Mouse (Mus musculus) ovary, adult 18-20 months (tissue): Measurements from ENCODE around the gene Arhgef38.

ENCODE experiments used
- DNase-seq: peaks from one replicate; pipeline ENCODE4 v3.0.0; 2022; ENCODE audit warnings: low spot score, mixed read lengths

Arhgef38 gene

DNA sequence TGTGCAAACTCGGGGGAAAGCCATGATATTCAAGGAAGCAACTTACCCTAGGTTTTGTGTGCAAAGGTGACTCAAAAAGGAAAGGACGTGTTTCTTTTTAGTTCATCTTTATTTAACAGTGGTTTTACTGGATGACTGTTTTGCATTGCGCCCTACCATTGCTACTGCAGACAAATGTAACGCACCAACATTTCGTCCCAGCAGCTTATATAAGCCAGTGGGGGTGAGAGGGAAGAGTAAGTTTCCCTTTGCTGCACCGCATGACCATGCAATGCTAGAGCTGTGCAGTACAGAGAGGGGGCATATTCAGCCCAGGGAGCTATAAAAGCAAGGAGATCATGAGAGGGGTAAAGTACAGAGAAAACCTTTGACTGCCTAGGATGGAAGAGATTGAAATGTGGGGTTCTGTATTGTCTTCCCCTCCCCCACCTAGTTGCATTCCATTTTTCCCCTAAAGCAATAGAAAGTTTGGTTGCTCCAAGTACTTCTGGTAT, 70.8 kb downstream of the Arhgef38 start:
- no peak for DNase-seq

DNA sequence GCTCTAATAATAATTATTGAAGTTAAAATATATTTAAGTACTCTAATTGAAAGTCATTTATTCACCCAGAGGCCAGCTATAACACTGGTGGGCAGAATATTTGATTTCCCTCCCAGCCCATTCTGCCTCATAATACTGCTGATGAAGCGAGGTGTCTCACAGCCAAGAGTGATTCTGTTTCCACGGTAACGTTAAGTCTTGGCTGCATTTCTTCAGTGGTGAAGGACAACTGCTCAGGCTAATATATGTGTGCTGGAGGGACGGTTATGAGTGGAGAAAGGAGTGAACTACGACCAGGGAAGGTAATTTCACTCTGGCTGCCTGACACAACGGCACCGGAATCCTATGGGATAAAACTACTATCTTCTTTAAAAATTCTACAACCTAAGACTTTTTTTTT, 71.6 kb downstream of the Arhgef38 start:
- no peak for DNase-seq

DNA sequence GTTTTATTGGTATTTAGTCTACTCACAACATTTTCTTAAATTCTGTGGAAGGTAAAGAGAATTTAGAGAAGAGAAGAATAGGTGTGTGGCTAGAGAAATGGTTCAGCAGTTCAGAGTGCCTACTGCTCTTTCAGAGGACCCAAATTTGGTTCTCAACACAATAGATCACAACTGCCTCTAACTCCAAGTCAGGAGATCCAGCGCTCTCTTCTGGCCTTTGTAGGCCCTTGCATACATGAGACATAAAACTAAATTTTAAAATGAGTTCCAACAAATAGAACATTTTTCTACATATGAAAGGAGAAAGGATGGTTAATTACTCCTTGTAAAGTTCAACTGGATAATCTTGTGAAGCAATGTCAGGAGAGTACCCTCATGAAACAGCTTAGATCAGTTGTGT, 73.3 kb downstream of the Arhgef38 start:
- DNase-seq, result no peak

DNA sequence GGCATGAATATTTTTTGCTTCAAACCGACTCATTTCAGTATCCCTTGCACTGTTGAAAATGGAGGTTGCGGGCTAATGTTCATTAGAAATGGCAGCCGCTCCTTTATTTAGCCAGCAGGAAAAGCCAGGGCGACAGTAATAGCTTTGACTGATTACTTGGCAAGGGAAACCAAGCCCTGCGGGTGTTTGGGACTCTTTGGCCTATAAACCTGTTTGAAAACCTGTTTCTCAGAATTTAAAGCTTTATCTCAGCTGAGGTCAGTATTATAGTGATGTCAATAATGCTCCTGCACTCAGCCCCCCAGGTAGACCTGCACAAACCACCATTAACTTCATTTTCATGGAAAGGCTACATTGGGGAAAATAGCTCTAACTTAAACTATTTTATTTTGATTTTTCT, 76.5 kb downstream of the Arhgef38 start:
- no peak for DNase-seq

DNA sequence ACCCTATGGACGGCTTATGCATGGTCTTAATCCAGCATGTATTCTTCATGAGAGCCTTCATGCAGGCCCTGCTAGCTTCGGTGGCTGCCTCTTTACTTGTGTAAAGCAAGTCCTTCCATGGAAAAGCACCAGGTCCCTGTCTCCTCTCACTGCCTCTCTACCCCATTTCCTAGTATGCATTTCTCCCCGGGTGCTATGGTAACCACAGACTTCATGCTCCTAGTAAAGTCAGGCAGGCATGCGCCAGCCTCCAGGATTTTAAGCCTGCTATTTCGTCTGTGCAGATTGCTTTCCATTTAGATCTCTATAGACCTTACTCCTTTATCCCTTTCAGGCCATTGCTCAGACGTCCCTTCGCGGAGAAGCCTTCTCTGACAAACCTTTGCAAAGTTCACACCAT, 80.1 kb downstream of the Arhgef38 start:
- DNase-seq, result no peak

DNA sequence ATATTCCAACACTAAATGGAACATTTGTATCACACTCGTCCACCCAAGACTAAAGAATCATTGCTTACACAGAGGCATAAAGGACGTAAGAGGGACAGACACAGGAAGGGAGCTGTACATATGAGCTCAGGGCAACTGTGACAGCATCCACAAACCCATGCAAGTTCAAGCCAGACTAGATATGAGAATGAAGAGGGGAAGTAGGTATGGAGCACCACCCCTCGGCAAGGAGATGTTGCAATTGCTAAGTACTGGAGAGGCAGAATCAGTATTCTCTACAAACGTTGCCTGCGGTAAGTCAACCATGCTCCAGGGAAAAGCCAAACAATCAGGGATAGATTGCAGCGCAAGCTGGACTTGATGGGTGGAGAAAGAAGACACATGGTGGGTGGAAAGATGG, 81.1 kb downstream of the Arhgef38 start:
- DNase-seq, result no peak

DNA sequence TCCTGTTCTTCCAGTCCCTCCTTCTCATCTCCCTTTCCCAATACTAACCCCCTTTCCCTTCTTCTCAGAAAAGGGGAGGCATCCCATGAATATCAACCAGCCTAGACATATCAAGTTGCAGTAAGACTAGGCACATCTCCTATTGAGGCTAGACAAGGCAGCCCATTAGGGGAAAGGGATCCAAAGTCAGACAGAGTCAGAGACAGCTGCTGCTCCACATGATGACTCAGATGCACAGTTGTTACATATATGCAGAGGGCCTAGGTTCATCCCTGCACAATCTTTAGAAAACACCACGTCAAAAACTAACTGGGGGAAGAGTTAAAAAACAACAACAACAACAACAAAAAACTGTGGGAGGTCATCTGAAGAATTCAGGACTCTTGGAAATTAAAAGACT, 81.9 kb downstream of the Arhgef38 start:
- DNase-seq, result no peak

DNA sequence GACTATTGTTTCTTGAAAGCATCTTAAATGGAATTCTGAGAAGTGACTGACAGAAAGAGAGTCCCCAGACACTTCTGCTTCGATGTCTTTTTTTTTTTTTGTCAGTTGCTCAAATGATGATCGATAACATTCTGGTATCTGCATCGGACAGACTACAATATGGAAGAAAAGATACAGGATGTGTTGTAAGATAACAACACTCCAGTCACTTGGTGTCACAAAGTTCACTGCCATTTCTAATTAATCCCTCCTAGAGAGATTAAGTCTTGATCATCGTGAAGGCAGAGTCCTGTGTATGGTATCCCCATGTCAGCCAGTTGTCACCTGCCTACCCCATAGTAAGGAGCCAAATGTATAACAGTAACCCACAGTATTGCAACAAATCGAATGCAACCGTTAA, 83.1 kb downstream of the Arhgef38 start:
- no peak for DNase-seq

DNA sequence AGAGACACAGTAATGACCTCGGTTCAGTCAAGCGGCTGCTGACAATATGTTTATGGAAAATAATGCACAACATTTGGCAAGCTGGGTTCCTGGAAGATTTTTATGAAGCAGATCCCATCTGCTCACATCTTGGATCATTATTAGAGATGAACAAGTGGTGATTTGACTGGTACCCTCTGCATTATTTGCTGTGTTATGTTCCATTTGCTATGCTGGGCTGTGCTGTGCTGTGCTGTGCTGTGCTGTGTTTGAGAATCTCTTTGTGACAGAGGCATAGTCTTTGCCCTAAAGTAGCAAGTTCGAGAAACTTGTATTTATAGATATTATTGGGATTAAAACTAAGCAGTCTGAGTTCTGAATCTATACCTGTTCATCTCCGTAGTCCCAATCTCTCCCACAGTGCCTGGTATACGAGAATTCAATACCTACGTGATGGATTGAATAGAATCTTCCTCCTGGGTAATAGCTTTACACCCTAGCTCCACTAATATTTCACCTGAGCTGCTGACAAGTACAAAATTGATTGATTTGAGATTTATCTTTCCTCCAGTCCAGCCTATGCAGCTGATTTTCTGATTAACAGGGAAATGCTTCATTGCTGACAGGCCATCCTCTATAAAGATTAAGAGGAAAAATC, 90.1 kb downstream of the Arhgef38 start:
- DNase-seq, result no peak

DNA sequence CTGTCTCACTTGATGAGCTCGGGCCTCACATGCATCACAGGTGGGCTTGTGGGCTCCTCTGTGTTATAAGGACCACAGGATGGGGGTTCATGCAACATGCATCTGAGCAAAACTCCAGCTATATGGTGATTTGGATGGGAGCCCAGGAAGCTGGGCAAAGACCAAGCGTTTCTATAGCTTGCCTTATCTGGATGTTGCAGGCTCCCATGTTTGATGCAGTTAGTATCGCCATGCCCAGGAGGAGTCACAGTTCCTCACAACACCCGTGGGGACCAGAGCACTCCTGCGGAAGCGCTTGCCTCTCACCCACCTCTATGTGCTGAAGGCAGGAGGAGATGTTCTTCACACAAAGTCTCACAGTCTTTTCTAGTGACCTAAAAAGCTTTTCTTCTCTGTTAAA, 92.9 kb downstream of the Arhgef38 start:
- DNase-seq, result no peak

DNA sequence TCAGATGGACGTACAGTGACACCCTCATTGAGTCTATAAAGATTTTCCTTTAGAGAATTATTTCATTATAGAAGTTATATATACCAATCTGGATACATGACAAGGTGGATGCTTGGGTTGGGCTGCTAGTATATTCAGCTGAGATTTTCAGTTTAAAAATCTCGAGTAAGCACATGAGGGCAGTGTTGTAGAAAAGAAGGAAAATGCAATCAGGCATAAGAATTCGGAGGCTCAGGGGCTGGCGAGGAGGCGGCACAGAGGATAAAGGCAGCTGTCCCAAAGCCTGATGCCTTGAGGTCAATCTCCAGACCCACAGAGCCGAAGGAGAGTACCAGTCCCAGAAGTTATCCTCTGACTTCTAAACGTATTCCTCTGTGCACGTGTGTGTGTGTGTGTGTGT, 102.1 kb downstream of the Arhgef38 start:
- DNase-seq, result no peak

DNA sequence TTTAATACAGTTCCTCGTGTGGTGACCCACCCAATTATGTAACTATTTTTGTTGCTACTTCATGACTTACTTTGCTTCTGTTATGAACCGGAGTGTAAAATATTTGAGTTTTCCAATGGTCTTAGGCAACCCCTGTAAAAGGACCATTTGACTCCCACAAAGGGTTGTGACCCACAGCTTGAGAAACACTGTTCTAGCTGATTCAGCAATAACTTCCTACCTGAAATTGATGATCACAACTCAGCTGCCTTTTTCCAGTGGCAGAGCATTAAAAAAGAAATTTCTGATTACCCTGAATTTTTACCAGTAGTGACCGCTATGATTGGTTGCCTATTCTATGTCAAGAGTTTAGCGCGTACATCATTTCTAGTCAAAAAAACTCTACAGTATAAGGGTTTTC, 103.4 kb downstream of the Arhgef38 start:
- no peak for DNase-seq

DNA sequence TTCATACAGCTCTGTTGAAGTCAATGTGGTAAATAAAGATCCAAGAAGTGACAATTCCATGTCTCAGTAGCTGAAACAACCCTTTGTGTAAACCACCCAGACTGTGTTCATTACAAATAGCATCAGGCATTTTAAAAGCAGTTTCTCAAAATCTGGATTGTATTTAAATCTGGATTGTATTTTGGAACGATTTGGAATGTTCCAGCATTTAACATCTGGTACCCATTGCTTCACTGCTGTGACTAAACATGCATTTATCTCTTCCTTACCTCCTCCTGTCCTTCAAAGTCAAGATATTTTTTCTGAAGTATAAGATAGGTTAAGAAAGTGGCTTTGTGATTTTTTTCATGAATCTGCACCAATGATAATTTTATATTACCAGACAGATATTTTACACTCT, 121.5 kb downstream of the Arhgef38 start:
- no peak for DNase-seq

DNA sequence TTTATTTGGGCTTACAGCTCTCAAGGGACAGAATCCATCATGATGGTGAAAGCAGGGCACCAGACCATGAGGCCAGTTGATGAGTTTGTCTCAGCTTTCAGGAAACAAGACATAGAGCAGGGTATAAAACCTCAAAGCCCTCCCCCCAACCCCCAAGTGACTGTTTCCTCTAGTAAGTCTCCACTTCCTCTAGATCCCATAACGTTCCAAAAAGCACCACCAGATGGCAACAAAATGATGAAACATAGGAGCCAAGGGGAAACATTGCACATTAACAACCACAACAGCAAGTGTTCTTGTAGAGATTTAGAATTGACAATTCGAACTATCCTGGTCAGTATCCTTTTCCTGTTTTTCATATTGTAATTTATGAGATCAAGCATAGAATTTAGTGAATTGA, 123.0 kb downstream of the Arhgef38 start:
- no peak for DNase-seq

DNA sequence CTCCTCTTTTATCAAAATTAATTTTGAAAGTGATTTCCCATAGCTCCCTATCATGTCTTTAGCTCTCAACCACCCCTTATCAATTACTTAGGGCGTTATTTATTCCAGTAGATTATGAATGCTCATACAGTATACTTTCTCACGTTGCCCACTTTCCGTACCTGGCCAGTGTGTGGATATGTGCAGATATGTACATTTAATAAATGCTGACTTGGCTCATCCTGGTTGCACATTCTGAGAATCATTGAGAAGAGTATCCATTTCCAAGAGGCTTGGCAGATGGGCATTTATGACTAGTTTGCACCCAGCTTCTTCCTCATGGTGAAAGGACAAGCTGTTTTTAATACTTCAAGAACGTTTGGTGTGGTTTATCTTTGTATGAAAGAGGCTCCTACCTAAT, 124.9 kb downstream of the Arhgef38 start:
- DNase-seq, result no peak

DNA sequence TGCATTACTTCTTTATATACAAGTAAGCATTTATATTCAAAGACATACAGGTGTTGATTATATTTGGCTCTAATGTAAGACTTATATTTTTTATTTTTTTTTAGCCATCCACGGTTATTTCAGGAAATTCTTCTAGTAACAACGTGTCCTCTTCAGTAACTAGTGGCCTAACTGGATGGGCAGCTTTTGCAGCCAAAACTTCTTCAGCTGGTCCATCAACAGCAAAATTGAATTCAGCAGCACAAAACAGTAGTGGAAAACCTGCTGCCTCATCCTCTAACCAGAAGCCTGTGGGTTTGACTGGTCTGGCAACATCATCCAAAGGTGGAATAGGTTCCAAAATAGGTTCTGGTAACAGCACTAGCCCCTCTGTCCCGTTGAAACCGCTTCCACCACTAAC, 126.0 kb downstream of the Arhgef38 start:
- no peak for DNase-seq

DNA sequence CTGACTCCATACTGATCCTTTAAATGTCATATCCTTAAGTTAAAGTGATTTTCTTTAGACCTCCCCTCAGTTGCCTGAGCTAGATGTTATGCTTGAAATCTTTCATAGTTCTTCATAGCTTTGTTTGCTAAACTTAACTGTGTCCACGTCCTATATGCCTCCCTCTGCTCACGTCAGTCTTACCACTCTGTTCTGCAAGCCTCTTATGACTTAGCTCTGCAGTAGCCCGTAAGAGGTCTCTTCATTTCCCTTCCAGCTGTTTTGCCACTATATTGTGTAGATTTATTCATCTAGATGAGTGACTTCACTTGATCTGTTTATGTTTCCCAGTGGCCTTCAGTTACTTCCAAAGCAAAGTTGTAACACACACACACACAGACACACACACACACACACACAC, 130.3 kb downstream of the Arhgef38 start:
- no peak for DNase-seq

DNA sequence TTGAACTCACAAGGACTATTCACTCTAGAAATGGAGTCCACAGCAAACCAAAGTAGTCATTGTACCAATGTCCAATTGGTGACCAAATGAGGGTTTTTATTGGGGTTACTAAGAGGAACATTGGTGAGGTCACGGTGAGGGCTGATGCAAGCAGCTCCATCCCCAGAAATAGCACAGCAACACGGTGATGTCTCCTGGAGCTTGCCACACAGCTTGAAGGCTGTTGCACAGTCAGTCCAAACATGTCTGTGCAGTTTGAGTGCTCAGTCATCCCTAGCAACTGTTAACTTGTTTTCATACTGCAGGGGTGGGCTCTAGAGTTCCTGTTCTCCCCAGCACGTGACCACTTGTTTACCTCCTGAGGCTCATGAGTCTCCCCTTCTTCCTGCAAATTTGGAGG, 131.0 kb downstream of the Arhgef38 start:
- no peak for DNase-seq

DNA sequence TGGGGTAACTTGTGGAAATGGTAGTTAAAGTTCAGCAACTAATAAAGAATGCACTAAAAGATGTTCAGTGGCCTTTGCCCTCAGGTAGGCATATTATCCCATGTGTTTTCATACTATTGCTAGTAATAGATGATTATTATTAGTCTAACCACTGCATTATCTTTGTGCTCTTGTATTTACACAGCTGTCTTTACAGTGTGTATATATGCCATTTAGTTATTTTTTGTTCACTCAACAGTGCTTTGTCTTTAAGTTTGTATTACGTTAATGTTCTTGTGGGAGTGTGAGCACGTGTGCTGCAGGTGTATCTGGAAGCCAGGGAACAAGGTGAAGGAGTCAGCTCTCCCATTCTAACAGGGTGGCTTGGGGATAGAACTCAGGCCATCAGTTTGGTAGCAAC, 135.8 kb downstream of the Arhgef38 start:
- DNase-seq, result no peak

DNA sequence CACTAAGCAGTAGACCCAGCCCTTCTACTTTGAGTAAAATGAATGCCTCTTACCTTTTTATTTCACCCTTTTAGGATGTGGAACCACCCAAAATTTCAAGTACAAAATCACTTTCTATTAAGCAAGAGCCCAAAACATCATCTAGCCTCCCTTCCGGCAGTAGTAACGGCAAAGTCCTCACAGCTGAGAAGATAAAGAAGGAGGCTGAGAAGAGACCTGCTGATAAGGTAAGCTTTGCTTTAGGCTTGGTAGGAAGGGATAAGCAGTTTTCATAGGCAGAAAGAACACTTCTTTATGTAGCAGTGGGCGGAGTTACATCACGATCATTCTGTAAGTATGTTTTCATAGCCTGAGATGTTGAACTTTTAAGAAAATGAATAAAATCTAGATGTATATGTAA, 136.4 kb downstream of the Arhgef38 start:
- no peak for DNase-seq

DNA sequence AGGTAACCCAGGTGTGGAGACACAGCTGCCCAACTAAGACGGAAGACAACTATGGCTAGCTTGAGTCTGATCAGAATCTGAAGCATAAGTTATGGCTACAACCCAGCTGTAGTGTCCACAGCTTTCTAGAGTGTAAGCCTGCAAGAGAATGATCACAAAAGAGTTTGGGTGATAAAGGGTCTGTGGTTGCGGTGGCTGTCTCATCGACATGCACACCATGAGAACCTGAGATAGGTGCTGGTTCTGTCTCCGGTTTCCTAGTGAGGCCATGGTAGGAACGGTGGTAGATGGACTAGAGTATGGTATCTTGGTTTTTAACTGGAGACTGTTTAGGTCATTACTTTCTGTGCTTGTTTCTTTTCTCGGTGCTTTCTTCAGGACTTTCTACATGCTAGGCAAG, 136.8 kb downstream of the Arhgef38 start:
- no peak for DNase-seq

DNA sequence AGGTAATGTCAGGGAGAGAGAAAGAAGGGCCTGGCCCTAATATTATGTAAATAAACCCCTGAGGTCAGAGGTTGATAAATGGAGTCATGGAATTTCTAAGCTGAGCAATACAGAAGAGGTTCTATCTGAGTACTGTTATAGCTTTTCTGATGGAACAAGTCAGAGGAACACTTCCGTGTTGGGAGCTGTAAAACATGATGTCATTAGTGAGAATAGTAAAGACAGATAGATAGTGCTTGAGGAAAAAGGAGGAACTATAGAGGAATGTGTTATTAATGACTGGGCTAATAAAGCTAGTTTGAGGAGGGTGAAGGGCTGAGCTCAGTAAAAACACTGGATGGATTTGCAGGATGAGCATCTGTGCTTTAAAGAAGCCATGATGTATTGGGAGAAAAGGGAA, 140.4 kb downstream of the Arhgef38 start:
- DNase-seq, result no peak

DNA sequence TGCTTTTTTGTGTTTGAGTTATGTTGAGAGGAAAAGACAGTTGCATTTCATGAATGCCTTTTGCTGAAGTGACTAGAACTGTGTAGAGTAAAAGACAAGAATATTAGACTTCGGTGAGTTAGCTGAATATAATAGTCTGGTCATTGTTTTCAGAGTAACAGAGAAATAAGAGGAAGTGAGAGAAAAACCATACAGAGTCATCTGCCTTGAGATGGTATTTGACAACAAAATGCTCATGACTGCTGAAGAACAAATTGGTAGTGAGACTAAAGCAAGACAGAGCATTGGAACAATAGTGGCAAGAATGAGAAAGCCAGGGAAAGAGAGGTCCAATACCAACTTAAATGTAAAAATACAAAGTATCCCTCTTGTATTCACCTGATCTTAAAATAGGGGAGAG, 141.8 kb downstream of the Arhgef38 start:
- DNase-seq, result no peak

DNA sequence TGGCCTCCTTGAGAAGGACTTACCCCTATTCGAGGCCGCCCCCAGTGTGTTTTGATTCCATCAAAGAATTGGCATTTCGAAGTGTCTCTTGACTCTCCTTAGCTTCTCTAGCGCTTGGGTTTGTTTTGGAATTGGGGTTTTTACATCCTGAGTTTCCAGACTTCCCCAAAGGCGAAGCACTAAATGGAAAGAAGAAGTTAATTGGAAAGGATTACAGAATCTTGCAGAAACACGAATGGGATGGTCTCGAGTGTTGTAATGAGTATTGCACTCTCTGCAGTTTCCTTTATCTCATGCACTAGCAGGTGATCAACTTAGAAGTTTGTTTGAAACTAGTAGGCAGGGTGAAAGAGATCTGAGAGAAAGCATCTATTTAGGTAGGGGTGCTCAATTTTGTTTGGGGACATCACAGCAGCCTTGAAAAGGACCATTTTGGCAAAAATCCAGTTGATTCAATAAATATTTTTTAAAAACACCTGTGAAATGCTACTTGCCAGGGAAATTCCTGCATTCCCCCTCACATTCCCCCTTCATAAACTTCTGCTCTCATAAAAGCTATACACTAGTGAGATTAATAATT, 142.4 kb downstream of the Arhgef38 start:
- DNase-seq, result no peak
